Mouse (Mus musculus) left cerebral cortex, adult 8-10 months (tissue): ENCODE data around the gene Adgrv1. TPM values are rescaled to one million over a fixed set of nuclear protein-coding genes. Genes with fewer than 3 reads are reported as not detected.
A peak's percentile ranks its signal among the peaks of the same experiment; 100 is the strongest.

Experiments
- DNase-seq, 2 experiments: peaks; one replicate each; pipeline ENCODE4 v3.0.0; 2022; ENCODE audit warnings: low spot score in 2 of 2
- total RNA-seq, 4 experiments: library from RNA; stranded (reverse); gene quantifications; 2 replicates each; pipeline ENCODE4 v1.2.4; 2022

Adgrv1 gene
- total RNA-seq, 4 experiments from 2014 or later = 2.0 to 2.3 (median 2.2) TPM

- no peak for DNase-seq
These were observed 207.8 kb downstream of the Adgrv1 start for GRCm38 (mm10) chr13:81425111-81425510.

DNA sequence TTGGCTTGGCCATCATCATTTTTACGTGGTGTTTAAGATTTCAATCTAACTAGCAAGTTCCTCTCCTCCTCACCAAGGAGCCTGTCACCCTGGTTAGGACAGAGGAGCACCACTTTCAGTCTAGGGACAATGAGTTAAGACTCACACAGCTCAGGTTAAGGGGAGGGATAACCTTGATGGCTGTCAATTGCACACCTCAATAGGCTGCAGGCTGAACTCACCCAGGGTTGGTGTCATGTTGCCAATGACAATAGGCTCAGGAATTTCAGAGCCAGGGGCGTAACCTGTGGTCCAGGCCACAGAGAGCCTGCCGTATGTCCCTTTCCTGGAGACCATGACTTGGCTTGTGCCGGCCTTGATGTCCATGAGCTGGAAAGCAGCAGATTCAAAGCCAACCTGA is 209.0 kb downstream of the Adgrv1 start:
- DNase-seq = no peak

DNA sequence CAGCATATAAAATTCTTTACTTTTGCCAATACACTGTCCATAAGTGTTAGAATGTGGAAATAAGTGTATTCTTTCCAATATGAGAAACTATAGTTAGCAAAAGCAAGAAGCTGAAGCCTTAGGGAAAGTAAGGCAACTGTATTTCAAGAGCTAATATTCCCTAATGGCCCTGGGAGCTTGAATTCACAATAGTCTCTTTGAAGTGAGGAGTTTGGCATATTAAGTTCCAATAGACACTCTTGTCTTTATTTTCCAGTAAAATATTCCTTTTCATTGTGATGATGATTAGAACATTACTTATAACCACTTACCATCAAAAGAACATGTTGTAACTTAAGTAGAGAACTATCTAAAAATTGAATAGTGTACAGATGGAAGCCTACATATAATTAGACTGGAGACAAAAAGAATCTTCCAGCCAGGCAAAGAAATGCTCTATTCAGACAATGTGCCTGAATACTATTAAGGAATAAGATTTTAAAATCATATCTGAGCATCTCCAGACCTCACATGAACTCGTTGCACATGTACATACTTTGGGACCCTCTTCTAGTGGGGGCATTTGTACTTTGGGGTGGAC is 225.0 kb downstream of the Adgrv1 start:
- no peak for DNase-seq

GRCm38 (mm10) chr13:81402826-81403225 is 230.1 kb downstream of the Adgrv1 start:
- no peak for DNase-seq

- DNase-seq = no peak
These were observed 230.8 kb downstream of the Adgrv1 start for GRCm38 (mm10) chr13:81402191-81402590.

GRCm38 (mm10) chr13:81401742-81402141 is 231.2 kb downstream of the Adgrv1 start:
- no peak for DNase-seq

DNA sequence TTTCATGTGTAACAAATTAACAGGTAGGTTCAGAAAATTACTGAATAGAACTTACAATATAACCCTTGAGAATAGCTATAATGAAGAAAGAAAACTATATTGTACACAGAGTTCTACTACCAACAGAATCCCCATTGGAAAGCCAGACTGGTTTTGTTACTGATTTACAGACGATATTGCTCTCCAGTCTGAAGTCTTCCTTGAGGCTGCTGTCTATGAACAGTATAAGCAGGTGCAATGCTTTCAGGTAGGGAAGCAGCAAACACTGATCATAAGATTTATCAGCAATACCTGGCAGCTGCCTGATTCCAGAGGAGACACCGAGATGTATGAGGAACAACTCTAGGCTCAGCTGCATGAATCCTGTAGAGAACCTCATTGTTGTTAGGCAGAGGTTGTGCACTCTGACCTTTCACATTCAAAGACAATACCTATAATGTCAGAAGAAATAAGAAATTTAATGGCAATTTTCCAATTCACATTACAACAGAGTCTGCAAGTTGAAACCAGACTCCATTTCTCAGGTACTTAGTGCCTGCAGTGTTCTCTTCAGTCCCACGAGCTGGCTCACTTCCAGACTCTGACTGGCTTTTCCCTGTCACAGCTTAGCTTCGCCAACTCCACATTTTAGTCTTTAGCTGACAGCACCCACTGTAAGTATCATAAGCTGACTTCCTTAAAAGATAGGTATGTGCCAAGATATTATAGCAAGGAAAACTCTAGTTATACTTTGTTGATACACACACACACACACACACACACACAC is 247.2 kb downstream of the Adgrv1 start:
- peak; percentile 4 to 25 for DNase-seq

- DNase-seq = no peak
These were observed 251.1 kb downstream of the Adgrv1 start for GRCm38 (mm10) chr13:81381835-81382234.

GRCm38 (mm10) chr13:81370801-81371456 is 262.0 kb downstream of the Adgrv1 start:
- no peak for DNase-seq

- DNase-seq = no peak
These were observed 262.8 kb downstream of the Adgrv1 start for GRCm38 (mm10) chr13:81370196-81370595.

GRCm38 (mm10) chr13:81369564-81369963 is 263.4 kb downstream of the Adgrv1 start:
- no peak for DNase-seq

- DNase-seq = no peak
These were observed 264.0 kb downstream of the Adgrv1 start for GRCm38 (mm10) chr13:81368987-81369386.

GRCm38 (mm10) chr13:81367681-81368376 is 265.1 kb downstream of the Adgrv1 start:
- DNase-seq = no peak

DNA sequence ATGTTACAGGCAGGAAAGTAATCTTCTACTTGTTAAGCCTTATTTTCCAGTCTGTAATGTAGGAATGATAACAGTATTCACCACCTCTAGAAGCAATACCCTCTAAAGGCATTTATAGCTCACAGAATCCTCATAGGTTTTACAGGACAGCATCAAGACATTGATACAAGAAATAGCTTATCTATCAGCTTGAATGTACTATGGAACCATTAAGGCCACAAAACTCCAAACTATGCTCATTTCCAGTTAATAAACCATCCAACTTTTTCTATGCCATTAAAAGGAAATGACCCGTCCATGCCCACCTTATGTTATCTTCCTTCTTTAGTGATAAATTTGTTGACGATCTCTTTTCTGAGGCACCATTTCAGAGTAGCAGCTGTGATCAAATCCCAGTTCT is 272.6 kb downstream of the Adgrv1 start:
- no peak for DNase-seq

DNA sequence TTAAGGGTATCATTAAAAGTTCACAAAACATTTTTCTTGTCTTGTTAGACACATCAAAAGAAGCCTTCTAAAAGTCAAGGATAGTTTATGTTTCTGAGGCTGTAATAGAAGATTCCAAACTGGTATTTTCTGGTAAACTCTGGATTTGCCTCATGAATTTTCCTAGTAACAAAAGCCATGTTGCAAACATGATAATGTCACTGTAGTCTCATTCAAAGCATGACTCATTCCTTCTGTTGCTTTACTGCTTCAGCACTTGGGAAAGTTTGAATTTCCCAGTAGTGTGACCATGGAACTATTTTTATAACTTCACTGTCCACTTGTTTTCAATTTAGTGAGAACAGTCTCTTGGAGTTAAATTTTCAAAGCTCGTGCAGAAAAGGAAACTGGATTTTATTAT is 274.2 kb downstream of the Adgrv1 start:
- no peak for DNase-seq

GRCm38 (mm10) chr13:81358365-81358764 is 274.6 kb downstream of the Adgrv1 start:
- DNase-seq = no peak

- DNase-seq = no peak
These were observed 275.7 kb downstream of the Adgrv1 start for GRCm38 (mm10) chr13:81357215-81357614.

GRCm38 (mm10) chr13:81354587-81354986 is 278.4 kb downstream of the Adgrv1 start:
- no peak for DNase-seq

DNA sequence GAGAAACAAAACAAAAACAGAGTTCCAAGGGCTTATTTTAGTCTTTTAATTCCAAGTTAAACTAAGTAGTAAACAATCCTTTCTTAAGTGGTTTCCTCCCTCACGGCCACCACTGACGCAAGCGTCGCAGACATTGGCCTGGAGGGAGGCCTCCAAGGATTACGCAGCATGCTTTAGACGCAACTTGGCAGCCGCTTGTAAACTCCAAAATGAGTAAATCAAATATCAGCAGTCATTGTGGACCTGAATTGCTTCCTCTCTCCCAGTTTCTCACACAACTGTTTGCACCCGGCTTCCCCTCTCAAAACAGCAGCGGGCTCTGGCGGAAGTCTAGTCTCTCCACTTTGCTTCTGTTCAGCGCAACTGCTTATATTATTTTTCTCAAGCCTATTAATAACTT is 280.7 kb downstream of the Adgrv1 start:
- DNase-seq = no peak

GRCm38 (mm10) chr13:81351462-81352155 is 281.3 kb downstream of the Adgrv1 start:
- DNase-seq = no peak

GRCm38 (mm10) chr13:81347261-81347980 is 285.5 kb downstream of the Adgrv1 start:
- DNase-seq = no peak
